Mouse (Mus musculus) liver, postnatal 0 days (tissue): ENCODE measurements around the gene Scpep1.
"Not testable (repeated sequence)": the region's sequence is repeated elsewhere in the genome, so short reads cannot be mapped to it uniquely, and the experiment has no call there.

Source experiments
- CTCF ChIP-seq: sonication (generic); IDR thresholded peaks from 2 replicates; pipeline ENCODE4 v1.5.1; 2016; ENCODE audit warnings: antibody characterized with exemption, low read depth
- EP300 ChIP-seq: IDR thresholded peaks from 2 replicates; pipeline ENCODE4 v1.6.1; 2016; ENCODE audit warnings: antibody characterized with exemption, low read depth, mild to moderate bottlenecking

DNA sequence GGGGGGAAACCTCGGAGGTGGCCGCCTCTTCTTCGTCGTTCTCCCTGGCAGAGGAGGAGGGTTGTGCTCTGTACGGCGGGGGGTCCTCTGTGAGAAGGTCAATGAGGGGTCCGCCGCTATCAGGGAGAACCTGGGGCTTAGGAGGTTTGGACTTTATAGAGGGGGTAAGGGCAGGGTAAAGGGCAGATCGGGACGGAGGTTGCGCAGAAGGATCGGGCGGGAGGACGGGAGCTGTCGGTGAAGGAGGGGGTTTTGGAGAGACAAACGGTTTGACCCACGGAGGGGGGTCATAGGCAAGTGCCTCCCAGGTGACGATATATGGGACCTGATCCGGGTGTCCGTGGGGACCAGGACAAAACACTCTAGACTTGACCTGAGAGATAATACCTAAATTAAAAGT is 60.0 kb downstream of the Scpep1 start:
- not testable (repeated sequence) for TF ChIP-seq EP300, CTCF
